Mouse (Mus musculus): ENCODE results near the gene Abl2. TPM values are rescaled to one million over a fixed set of nuclear protein-coding genes. Genes with fewer than 3 reads are reported as not detected.

Abl2 gene
- total RNA-seq, 2 experiments from 2014 or later = 21.2 to 26.1 TPM

- intact Hi-C loops (cut with DNase I) = no loop called here
- H3K4me3 ChIP-seq = no peak overlapping the region
Observed at GRCm38 (mm10) chr1:156593267-156593666, 34.7 kb downstream of the Abl2 start.

GRCm38 (mm10) chr1:156597089-156597488, 38.5 kb downstream of the Abl2 start:
- intact Hi-C loops (cut with DNase I) = no loop called here
- Histone ChIP-seq H3K27ac (no peak overlapping the region), H3K4me3 (no peak overlapping the region)
- DNase-seq = no peak
- TF ChIP-seq CTCF (IDR thresholded peaks at IDR 0.05) = no peak

More at GRCm38 (mm10) chr1:156593267-156593666, 34.7 kb downstream of the Abl2 start:
- DNase-seq = no peak
- H3K27ac ChIP-seq = no peak overlapping the region
- no peak for TF ChIP-seq CTCF (IDR thresholded peaks at IDR 0.05)

GRCm38 (mm10) chr1:156602545-156602944, 44.0 kb downstream of the Abl2 start:
- no peak for DNase-seq
- H3K4me3 ChIP-seq = no peak overlapping the region
- TF ChIP-seq CTCF (IDR thresholded peaks at IDR 0.05) = no peak
- intact Hi-C loops (cut with DNase I) = no loop called here
- no peak overlapping the region for H3K27ac ChIP-seq

GRCm38 (mm10) chr1:156605094-156605866, 46.7 kb downstream of the Abl2 start:
- peak overlapping the region; percentile 17 for H3K4me3 ChIP-seq

GRCm38 (mm10) chr1:156605940-156606339, 47.4 kb downstream of the Abl2 start:
- intact Hi-C loops (cut with DNase I) = no loop called here
- no peak for DNase-seq
- Histone ChIP-seq H3K27ac (peak overlapping the region; percentile 81), H3K4me3 (no peak overlapping the region)
- no peak for TF ChIP-seq CTCF (IDR thresholded peaks at IDR 0.05)

More at GRCm38 (mm10) chr1:156605094-156605866, 46.7 kb downstream of the Abl2 start:
- DNase-seq = peak; percentile 49
- peak; percentile 18; the same call in 1 of the 2 replicates for TF ChIP-seq CTCF (IDR thresholded peaks at IDR 0.05)
- peak overlapping the region; percentile 81 for H3K27ac ChIP-seq
- intact Hi-C loops (cut with DNase I) = no loop called here

- H3K4me3 ChIP-seq = no peak overlapping the region
- intact Hi-C loops (cut with DNase I) = no loop called here
- H3K27ac ChIP-seq = no peak overlapping the region
- no peak for TF ChIP-seq CTCF (IDR thresholded peaks at IDR 0.05)
- DNase-seq = no peak
Observed at GRCm38 (mm10) chr1:156608496-156608895, 49.9 kb downstream of the Abl2 start.

GRCm38 (mm10) chr1:156610257-156610656, 51.7 kb downstream of the Abl2 start:
- DNase-seq = no peak
- H3K27ac ChIP-seq = no peak overlapping the region
- no peak for TF ChIP-seq CTCF (IDR thresholded peaks at IDR 0.05)
- intact Hi-C loops (cut with DNase I) = no loop called here
- no peak overlapping the region for H3K4me3 ChIP-seq

- TF ChIP-seq CTCF (IDR thresholded peaks at IDR 0.05) = no peak
- intact Hi-C loops (cut with DNase I) = loop anchor here (2.0 kb wide), 1 partner anchor 55 kb away; the partner anchor contains the start of gene Abl2
- Histone ChIP-seq H3K4me3 (peak overlapping the region; percentile 1; the same call in 1 of the 2 replicates), H3K27ac (peak overlapping the region; percentile 72)
- DNase-seq = peak; percentile 25
Observed at GRCm38 (mm10) chr1:156613855-156614530, 55.4 kb downstream of the Abl2 start.

- peak overlapping the region; percentile 72; the same call in 1 of the 2 replicates for H3K27ac ChIP-seq
- peak; percentile 58 for TF ChIP-seq CTCF (IDR thresholded peaks at IDR 0.05)
- DNase-seq = no peak
- no peak overlapping the region for H3K4me3 ChIP-seq
- intact Hi-C loops (cut with DNase I) = no loop called here
Observed at GRCm38 (mm10) chr1:156614710-156615109, 56.1 kb downstream of the Abl2 start.

GRCm38 (mm10) chr1:156615381-156616133, 57.0 kb downstream of the Abl2 start:
- intact Hi-C loops (cut with DNase I) = no loop called here
- peak overlapping the region; percentile 62 for H3K4me3 ChIP-seq
- TF ChIP-seq CTCF (IDR thresholded peaks at IDR 0.05) = no peak
- peak; percentile 82 for DNase-seq
- H3K27ac ChIP-seq = peak overlapping the region; percentile 72

- Histone ChIP-seq H3K4me3 (peak overlapping the region; percentile 45), H3K27ac (peak overlapping the region; percentile 48)
- DNase-seq = no peak
- no peak for TF ChIP-seq CTCF (IDR thresholded peaks at IDR 0.05)
- intact Hi-C loops (cut with DNase I) = no loop called here
Observed at GRCm38 (mm10) chr1:156616989-156617598, 58.5 kb downstream of the Abl2 start.

GRCm38 (mm10) chr1:156617811-156618210, 59.2 kb downstream of the Abl2 start:
- Histone ChIP-seq H3K4me3 (no peak overlapping the region), H3K27ac (no peak overlapping the region)
- TF ChIP-seq CTCF (IDR thresholded peaks at IDR 0.05) = no peak
- no peak for DNase-seq
- intact Hi-C loops (cut with DNase I) = no loop called here
